Comparison of ENCODE assay signal across 10 mouse cellular contexts in the genomic region with DNA sequence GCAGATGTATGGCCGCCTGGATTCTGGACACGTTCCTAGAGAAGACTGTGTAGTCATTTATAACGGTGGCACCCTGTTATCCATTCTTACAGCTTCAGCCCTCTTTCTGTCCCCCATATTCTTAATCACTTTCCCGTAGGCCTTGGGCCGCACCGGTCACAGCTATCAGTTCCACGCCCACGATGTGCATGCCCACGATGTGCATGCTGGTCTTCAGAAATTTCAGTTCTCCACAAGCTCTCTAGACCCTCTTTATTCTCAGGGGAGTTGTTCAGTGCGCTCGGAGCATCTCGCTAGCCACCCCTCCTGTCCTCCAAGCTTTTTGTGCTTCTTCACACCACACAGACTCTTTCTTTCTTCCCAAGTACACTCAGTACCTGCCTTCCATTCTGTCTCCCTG.
DNase-seq lines count a peak whose midpoint lies in the region; ATAC-seq lines count a peak whose summit lies in the region.
"Had no signal": no experiment of that assay in that cellular context is flagged by ENCODE, and none has a peak within 500 bp of the region (broad histone marks: within the 10 kb centered on the region; RNA-seq: fewer than 3 reads in every experiment).

No protein-coding gene starts in this region.

- H3K4me2 ChIP-seq in heart, embryonic 13.5 days = peak overlapping the region; percentile 62
- peak overlapping the region; percentile 34 for H3K4me2 ChIP-seq in lung, embryonic 16.5 days (ENCODE audit: low read depth, low read length)
- H3K4me2 ChIP-seq in hindbrain, embryonic 13.5 days = peak overlapping the region; percentile 20; the same call in 1 of the 2 replicates

- peak overlapping the region; percentile 71 for H3K27ac ChIP-seq in heart, embryonic 13.5 days (replicated peaks)
- no peak overlapping the region for H3K27ac ChIP-seq in lung, embryonic 16.5 days (ENCODE audit: low read length)
- H3K27ac ChIP-seq in hindbrain, embryonic 13.5 days = peak overlapping the region; percentile 62

- H3K4me1 ChIP-seq in heart, embryonic 13.5 days = peaks cover 53% of the 10 kb centered on the region
- H3K4me1 ChIP-seq in lung, embryonic 16.5 days (replicated peaks; ENCODE audit: control insufficient read depth, insufficient read depth, low read length) = peaks cover 11% of the 10 kb centered on the region
- peaks cover 47% of the 10 kb centered on the region for H3K4me1 ChIP-seq in hindbrain, embryonic 13.5 days (replicated peaks)

- no peaks in the 10 kb centered on the region for H3K9me3 ChIP-seq in heart, embryonic 13.5 days
- no peaks in the 10 kb centered on the region for H3K9me3 ChIP-seq in lung, embryonic 16.5 days (ENCODE audit: control insufficient read depth, low read length)
- no peaks in the 10 kb centered on the region for H3K9me3 ChIP-seq in hindbrain, embryonic 13.5 days

- H3K9ac ChIP-seq in heart, embryonic 13.5 days = no peak overlapping the region
- no peak overlapping the region for H3K9ac ChIP-seq in lung, embryonic 16.5 days (ENCODE audit: low read length)
- H3K9ac ChIP-seq in hindbrain, embryonic 13.5 days = no peak overlapping the region

- no peaks in the 10 kb centered on the region for H3K36me3 ChIP-seq in heart, embryonic 13.5 days
- H3K36me3 ChIP-seq in lung, embryonic 16.5 days (ENCODE audit: control insufficient read depth, insufficient read depth, low read length) = no peaks in the 10 kb centered on the region
- no peaks in the 10 kb centered on the region for H3K36me3 ChIP-seq in hindbrain, embryonic 13.5 days
- H3K36me3 ChIP-seq in splenic B cell, adult 2 months (ENCODE audit: control insufficient read depth, insufficient read depth, low read length, poor library complexity, severe bottlenecking) = no peaks in the 10 kb centered on the region

- 63% methylated on average over 12 of the region's 12 CpGs for WGBS in heart, embryonic 13.5 days
- WGBS in lung, embryonic 16.5 days = 64% methylated on average over 12 of the region's 12 CpGs
- 79% methylated on average over 12 of the region's 12 CpGs for WGBS in hindbrain, embryonic 13.5 days

- no peaks in the 10 kb centered on the region for H3K27me3 ChIP-seq in heart, embryonic 13.5 days (replicated peaks)
- H3K27me3 ChIP-seq in lung, embryonic 16.5 days (ENCODE audit: control insufficient read depth, insufficient read depth, low read depth, low read length) = 0 out of 2 replicates have a peak, but pooled peaks cover 2% of the 10 kb centered on the region
- no peaks in the 10 kb centered on the region for H3K27me3 ChIP-seq in hindbrain, embryonic 13.5 days
- H3K27me3 ChIP-seq in splenic B cell, adult 2 months (ENCODE audit: control insufficient read depth, insufficient read depth, low read length, poor library complexity, severe bottlenecking) = no peaks in the 10 kb centered on the region
- H3K27me3 ChIP-seq: Patski had no signal

- no peak for ATAC-seq in heart, embryonic 13.5 days (ENCODE audit: extremely low read depth, insufficient number of reproducible peaks, low FRiP score, low TSS enrichment)
- no peak for ATAC-seq in lung, embryonic 16.5 days (ENCODE audit: low read depth)
- no peak for ATAC-seq in hindbrain, embryonic 13.5 days (ENCODE audit: low FRiP score)
- ATAC-seq: Patski had no signal

- no peak for DNase-seq in heart, adult 8-10 months (ENCODE audit: low spot score)
- no peak for DNase-seq in lung, postnatal 25 days (ENCODE audit: low spot score)
- peak; percentile 50 for DNase-seq in splenic B cell, adult 2 months (ENCODE audit: low read depth, low spot score)
- DNase-seq in retina, postnatal 1 day = no peak
- DNase-seq in right cerebral cortex, adult 2 months (ENCODE audit: low spot score in 2 of 2) = no peak
- DNase-seq: cerebellum, adult 9-10 months had no signal

- no peak overlapping the region for H3K4me3 ChIP-seq in heart, embryonic 13.5 days
- no peak overlapping the region for H3K4me3 ChIP-seq in lung, embryonic 16.5 days (ENCODE audit: low read length)
- H3K4me3 ChIP-seq in hindbrain, embryonic 13.5 days = no peak overlapping the region
